29 mouse cellular contexts compared by ENCODE assay signal in the genomic region with DNA sequence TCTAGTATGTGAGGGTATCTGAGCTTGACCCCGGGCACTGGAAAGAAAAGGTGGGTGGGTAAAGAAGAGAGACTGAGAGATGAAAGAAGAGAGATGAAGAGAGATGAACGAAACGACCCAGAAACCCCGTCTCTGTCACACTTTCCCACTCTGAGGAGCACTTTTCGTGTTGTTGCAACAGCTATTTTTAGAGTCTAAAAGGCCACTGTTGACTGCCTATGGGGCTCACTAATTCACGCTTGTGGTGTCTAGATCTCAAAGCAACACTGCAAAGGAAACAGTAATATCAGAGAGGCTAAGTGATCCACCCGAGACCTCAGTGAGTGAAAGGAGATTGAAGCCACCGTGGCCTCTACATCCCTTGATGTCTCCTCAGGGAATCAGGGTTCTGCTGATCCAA. TPM values are rescaled to one million over a fixed set of nuclear protein-coding genes. Genes with fewer than 3 reads are reported as not detected.
DNase-seq lines count a peak whose midpoint lies in the region; ATAC-seq and TF ChIP-seq lines count a peak whose summit lies in the region.
"Had no signal": no experiment of that assay in that cellular context is flagged by ENCODE, and none has a peak within 500 bp of the region (broad histone marks: within the 10 kb centered on the region; RNA-seq: fewer than 3 reads in every experiment).

No protein-coding gene starts in this region.

- no peak overlapping the region for H3K4me3 ChIP-seq in left cerebral cortex, adult 2 months
- no peak overlapping the region for H3K4me3 ChIP-seq in stomach, postnatal 0 days (ENCODE audit: low read depth, low read length)
- H3K4me3 ChIP-seq: embryonic facial prominence, embryonic 10.5 days; embryonic facial prominence, embryonic 13.5 days; erythroblast, embryonic 14.5 days; forebrain, embryonic 12.5 days; forebrain, embryonic 15.5 days; gastrocnemius, adult 2 months; heart, embryonic 15.5 days; intestine, embryonic 15.5 days had no signal

- peak; percentile 55 for ATAC-seq in activated CD4-positive, CD25-positive, alpha-beta regulatory T cell, adult 4 months
- no peak for ATAC-seq in stomach, postnatal 0 days (ENCODE audit: low FRiP score, low TSS enrichment)
- ATAC-seq: forebrain, embryonic 15.5 days; hindbrain, postnatal 0 days; intestine, embryonic 15.5 days had no signal

- 63% methylated on average over 8 of the region's 8 CpGs for WGBS in stomach, postnatal 0 days

- no peak for TF ChIP-seq CTCF in left cerebral cortex, adult 2 months (IDR thresholded peaks at IDR 0.05)
- no peak for TF ChIP-seq CTCF in stomach, postnatal 0 days (IDR thresholded peaks at IDR 0.05; ENCODE audit: low read depth)

- intact Hi-C loops in left cerebral cortex, adult 2 months (cut with DNase I), result no loop called here

- no peaks in the 10 kb centered on the region for H3K27me3 ChIP-seq in stomach, postnatal 0 days (ENCODE audit: control insufficient read depth, insufficient read depth, low read length)
- H3K27me3 ChIP-seq: embryonic facial prominence, embryonic 13.5 days; forebrain, embryonic 12.5 days; forebrain, embryonic 15.5 days; heart, embryonic 15.5 days; intestine, embryonic 15.5 days had no signal

- H3K9ac ChIP-seq in stomach, postnatal 0 days (ENCODE audit: low read length), result no peak overlapping the region
- H3K9ac ChIP-seq: embryonic facial prominence, embryonic 13.5 days; forebrain, embryonic 12.5 days; forebrain, embryonic 15.5 days; heart, embryonic 15.5 days; hindbrain, embryonic 14.5 days; intestine, embryonic 15.5 days had no signal

- H3K4me1 ChIP-seq in stomach, postnatal 0 days (replicated peaks; ENCODE audit: control insufficient read depth, insufficient read depth), result no peaks in the 10 kb centered on the region
- H3K4me1 ChIP-seq: forebrain, embryonic 15.5 days; heart, embryonic 15.5 days; intestine, embryonic 15.5 days had no signal

- no peak overlapping the region for H3K27ac ChIP-seq in left cerebral cortex, adult 2 months
- H3K27ac ChIP-seq in stomach, postnatal 0 days (replicated peaks), result no peak overlapping the region
- H3K27ac ChIP-seq: embryonic facial prominence, embryonic 10.5 days; embryonic facial prominence, embryonic 13.5 days; forebrain, embryonic 12.5 days; forebrain, embryonic 15.5 days; gastrocnemius, adult 2 months; heart, embryonic 15.5 days; hindbrain, embryonic 14.5 days; hindbrain, postnatal 0 days; intestine, embryonic 15.5 days had no signal

- no peak for TF ChIP-seq EP300 in stomach, postnatal 0 days (optimal IDR thresholded peaks at IDR 0.05)

- DNase-seq in CD4-positive helper T cell, adult 2 months (ENCODE audit: low read depth, low spot score), result peak; percentile 45
- DNase-seq in CD4-positive, CD25-positive, alpha-beta regulatory T cell, adult 2 months (ENCODE audit: low read depth, low spot score), result peak; percentile 58
- no peak for DNase-seq in left cerebral cortex, adult 2 months (ENCODE audit: extremely low spot score in 1 of 2, low spot score in 2 of 2)
- no peak for DNase-seq in frontal cortex, postnatal 10 days (ENCODE audit: low spot score in 2 of 2)
- no peak for DNase-seq in stomach, postnatal 0 days (ENCODE audit: low spot score)
- DNase-seq: adrenal gland, postnatal 10 days; adrenal gland, postnatal 36 days; cerebellum, adult 11 months; cerebellum, adult 8-10 months; cerebellum, postnatal 10 days; cerebellum, postnatal 36 days; embryo, embryonic 11 days; gastrocnemius, adult 2 months; gastrocnemius, postnatal 14 days; heart, adult 11 months; heart, postnatal 10 days; heart, postnatal 36 days; kidney, adult 11 months had no signal

- no peaks in the 10 kb centered on the region for H3K9me3 ChIP-seq in stomach, postnatal 0 days (ENCODE audit: control insufficient read depth, low read length)
- H3K9me3 ChIP-seq: forebrain, embryonic 12.5 days; forebrain, embryonic 15.5 days; heart, embryonic 15.5 days; intestine, embryonic 15.5 days had no signal

- H3K4me2 ChIP-seq in stomach, postnatal 0 days (replicated peaks; ENCODE audit: low read depth), result no peak overlapping the region
- H3K4me2 ChIP-seq: embryonic facial prominence, embryonic 13.5 days; forebrain, embryonic 12.5 days; forebrain, embryonic 15.5 days; heart, embryonic 11.5 days; heart, embryonic 15.5 days; hindbrain, embryonic 14.5 days; intestine, embryonic 15.5 days had no signal

- H3K36me3 ChIP-seq in stomach, postnatal 0 days (ENCODE audit: control insufficient read depth, insufficient read depth, low read length), result no peaks in the 10 kb centered on the region
- H3K36me3 ChIP-seq: embryonic facial prominence, embryonic 10.5 days; embryonic facial prominence, embryonic 13.5 days; forebrain, embryonic 12.5 days; forebrain, embryonic 15.5 days; heart, embryonic 15.5 days; intestine, embryonic 15.5 days had no signal

RNA-seq across cellular contexts. Expression of a gene that starts 47.3 kb away (rescaled TPM):
- polyA plus RNA-seq in activated CD4-positive, CD25-positive, alpha-beta regulatory T cell, adult 4 months (2017; shearing (Covaris generic)), result 100 to 1,000 TPM; 187 to 198 TPM
- 10 to 100 TPM; 35.2 to 36.4 TPM for total RNA-seq in left cerebral cortex, adult 2 months (2021)
- polyA plus RNA-seq in stomach, postnatal 0 days (2015; fragmentation: Nextera tagmentation; extraction: Ambion mirVana), result 59.8 and 63.0 TPM in 2 replicates

Comparison
In these comparisons a context has a peak if more than half of its experiments do, and no peak if none do; other contexts are left out.
1. DNase-seq: peak in CD4-positive helper T cell, adult 2 months (single experiment) and CD4-positive, CD25-positive, alpha-beta regulatory T cell, adult 2 months (single experiment); none in left cerebral cortex, adult 2 months (0 of 2), frontal cortex, postnatal 10 days (0 of 2) and stomach, postnatal 0 days (single experiment).